Mouse (Mus musculus) adrenal gland, adult (tissue): ENCODE data around the gene Tymp.

Experiments used
- DNase-seq, 2 experiments: peaks; one replicate each; pipeline ENCODE4 v3.0.0; 2022 to 2023; ENCODE audit warnings: low spot score in 1 of 2; ENCODE audit not compliant: inconsistent age in 2 of 2

Tymp gene

GRCm38 (mm10) chr15:89376957-89377356, at the start of gene Tymp:
Tymp (minus strand) TSS chr15:89377039.
- peak in 1 of 2 experiments; percentile 24 for DNase-seq

- peak in 1 of 2 experiments; percentile 64 for DNase-seq
These were observed 48.9 kb upstream of the Tymp start, which contains the start of gene Cpt1b for GRCm38 (mm10) chr15:89425711-89426121. Cpt1b (minus strand) TSS chr15:89425863.

- DNase-seq: no peak
These were observed 47.8 kb upstream of the Tymp start for GRCm38 (mm10) chr15:89424621-89425020.

- DNase-seq: no peak
These were observed 45.1 kb upstream of the Tymp start for GRCm38 (mm10) chr15:89421938-89422337.

- DNase-seq: no peak
These were observed 38.4 kb upstream of the Tymp start for GRCm38 (mm10) chr15:89415282-89415681.

GRCm38 (mm10) chr15:89410118-89410517, 33.3 kb upstream of the Tymp start, which contains the start of gene Syce3:
Syce3 (minus strand) TSS chr15:89410503.
- DNase-seq: no peak

GRCm38 (mm10) chr15:89406691-89407090, 29.9 kb upstream of the Tymp start:
- DNase-seq: no peak

- DNase-seq: no peak
These were observed 28.2 kb upstream of the Tymp start for GRCm38 (mm10) chr15:89404831-89405623.

- no peak for DNase-seq
These were observed 25.6 kb upstream of the Tymp start for GRCm38 (mm10) chr15:89402471-89402870.

GRCm38 (mm10) chr15:89399716-89400115, 22.9 kb upstream of the Tymp start:
- no peak for DNase-seq

GRCm38 (mm10) chr15:89398146-89398545, 21.3 kb upstream of the Tymp start:
- DNase-seq: no peak

- DNase-seq: no peak
These were observed 20.0 kb upstream of the Tymp start for GRCm38 (mm10) chr15:89396883-89397282.

- no peak for DNase-seq
These were observed 13.2 kb upstream of the Tymp start for GRCm38 (mm10) chr15:89390081-89390480.

- DNase-seq: no peak
These were observed 10.3 kb upstream of the Tymp start for GRCm38 (mm10) chr15:89387127-89387526.

- no peak for DNase-seq
These were observed 7.8 kb upstream of the Tymp start, which contains the start of gene Klhdc7b for GRCm38 (mm10) chr15:89384617-89385016. Klhdc7b (plus strand) TSS chr15:89384917.

- peak in 1 of 2 experiments; percentile 42 for DNase-seq
These were observed 2.6 kb upstream of the Tymp start for GRCm38 (mm10) chr15:89379429-89379828.

- peak; percentile 19 to 56 for DNase-seq
These were observed 2.1 kb upstream of the Tymp start, which contains the start of gene Odf3b for GRCm38 (mm10) chr15:89378831-89379401. Odf3b (minus strand) TSS chr15:89379282.

- DNase-seq: no peak
These were observed 1.3 kb upstream of the Tymp start for GRCm38 (mm10) chr15:89377938-89378828.

GRCm38 (mm10) chr15:89377362-89377761, 523 bp upstream of the Tymp start:
- peak in 1 of 2 experiments; percentile 19 for DNase-seq

GRCm38 (mm10) chr15:89376040-89376439, 799 bp downstream of the Tymp start:
- peak in 1 of 2 experiments; percentile 20 for DNase-seq
